Mouse (Mus musculus): Measurements from ENCODE around the gene Olfr532.
"Not testable (repeated sequence)": the region's sequence is repeated elsewhere in the genome, so short reads cannot be mapped to it uniquely, and the experiment has no call there.

The Olfr532 gene

DNA sequence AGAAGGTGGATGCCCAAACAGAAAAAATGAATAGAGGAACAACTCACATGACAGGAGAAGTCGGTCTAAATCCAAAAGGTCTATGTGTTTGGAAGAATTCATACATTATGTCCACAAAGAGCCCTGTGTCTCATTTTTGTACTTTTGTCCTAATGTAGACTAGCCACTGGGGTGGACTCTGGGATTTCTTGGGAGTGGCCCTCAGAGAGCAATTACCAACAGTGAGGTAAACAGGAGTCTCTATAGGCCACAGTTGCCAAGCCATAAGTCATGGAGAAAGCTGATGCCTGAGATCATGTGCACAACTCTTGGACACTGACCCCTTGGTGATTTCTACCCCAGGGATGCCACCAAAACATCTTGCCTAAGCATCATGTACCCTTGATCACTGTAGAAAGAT lies at the start of gene Olfr532:
TSS of gene Olfr532 (minus strand) at position 101 of the 400 bp plus-strand sequence.
- DNase-seq (ENCODE audit: extremely low spot score), result no peak

GRCm38 (mm10) chr7:140463070-140463469 lies 41.6 kb upstream of the Olfr532 start, which contains the start of gene Olfr533:
Gene Olfr533 (plus strand): TSS chr7:140463370.
- not testable (repeated sequence) for DNase-seq (ENCODE audit: extremely low spot score)

DNA sequence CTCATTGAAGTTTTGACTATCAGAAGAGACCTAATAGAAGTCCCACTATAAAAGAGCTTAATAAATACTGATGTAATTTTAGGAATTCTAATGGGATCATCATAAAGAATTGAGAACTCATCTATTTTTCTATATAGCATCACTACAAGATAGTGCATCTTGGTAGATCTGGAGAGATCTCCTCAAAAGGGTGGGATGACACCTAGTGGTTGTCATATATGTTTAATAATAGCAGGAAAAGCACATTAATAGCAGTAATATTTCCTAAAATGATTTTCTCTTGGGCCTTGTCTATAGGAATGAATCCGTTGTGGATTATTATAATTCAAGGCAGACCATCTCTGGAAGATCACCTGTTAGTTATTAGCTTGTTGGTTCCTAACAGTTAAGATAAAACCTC lies 21.7 kb upstream of the Olfr532 start:
- no peak for DNase-seq (ENCODE audit: extremely low spot score)

- DNase-seq (ENCODE audit: extremely low spot score), result no peak
Observed at GRCm38 (mm10) chr7:140402818-140403217, 18.6 kb downstream of the Olfr532 start, which contains the start of gene Olfr531. Gene Olfr531 (minus strand): TSS chr7:140402918.

- no peak for DNase-seq (ENCODE audit: extremely low spot score)
Observed at GRCm38 (mm10) chr7:140376911-140377310, 44.5 kb downstream of the Olfr532 start.

DNA sequence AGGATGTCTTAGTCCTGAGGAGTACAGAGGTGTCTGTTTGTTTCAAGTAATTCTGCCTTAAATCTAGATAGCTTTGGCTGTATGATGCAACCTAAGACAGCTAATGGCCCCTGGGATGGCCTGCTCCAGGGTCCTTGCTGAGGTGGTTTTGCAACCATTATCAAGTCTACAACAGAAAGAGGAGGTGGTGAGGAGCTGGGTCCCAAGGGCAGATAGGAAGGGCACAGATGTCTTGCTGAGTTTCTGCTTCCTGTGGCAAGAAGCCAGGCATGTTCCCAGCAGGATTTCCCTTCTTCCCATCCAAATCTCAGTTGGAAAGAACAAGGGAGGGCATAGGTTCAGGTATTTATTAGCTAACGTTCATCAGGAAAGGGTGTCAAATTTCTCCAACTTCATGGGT lies 45.2 kb downstream of the Olfr532 start, which contains the start of gene Olfr530:
TSS of gene Olfr530 (minus strand) at position 101 of the 400 bp plus-strand sequence.
- DNase-seq (ENCODE audit: extremely low spot score), result no peak

GRCm38 (mm10) chr7:140374300-140374699 lies 47.1 kb downstream of the Olfr532 start:
- no peak for DNase-seq (ENCODE audit: extremely low spot score)

Measured in embryo, embryonic 9.5 days (tissue).